Mouse (Mus musculus): ENCODE measurements around the gene Camta1. TPM values are rescaled to one million over a fixed set of nuclear protein-coding genes. Genes with fewer than 3 reads are reported as not detected.

The Camta1 gene
- polyA plus RNA-seq, 1 experiment from 2014 or later = 81.8 TPM

DNA sequence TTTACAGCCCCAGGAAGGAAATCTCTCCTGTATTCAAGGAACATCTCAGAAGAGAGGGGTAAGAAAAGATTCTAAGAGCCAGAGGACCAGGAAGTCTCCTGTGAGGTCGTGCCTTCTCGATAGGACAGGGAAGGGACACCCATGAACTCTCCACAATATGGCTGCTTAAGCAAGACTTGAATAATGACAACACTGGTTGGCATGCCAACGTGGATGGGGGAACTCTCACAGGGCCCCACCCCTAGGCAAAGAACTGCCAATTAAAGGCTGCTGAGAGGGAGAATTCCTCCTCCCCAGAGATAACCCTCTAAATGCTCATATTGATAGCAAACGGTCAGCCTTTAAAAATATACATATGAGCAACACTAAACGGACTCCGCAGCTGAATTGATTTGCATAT is 39.1 kb upstream of the Camta1 start:
- H3K27me3 ChIP-seq (ENCODE audit: control insufficient read depth, insufficient read depth, low read length) = no peaks in the 10 kb centered on the region
- H3K4me3 ChIP-seq (replicated peaks; ENCODE audit: low read length) = no peak overlapping the region
- H3K4me1 ChIP-seq (ENCODE audit: control insufficient read depth, insufficient read depth, low read length) = peaks cover 5% of the 10 kb centered on the region
- WGBS = 72% methylated on average over 6 of the region's 6 CpGs
- no peak for ATAC-seq (ENCODE audit: insufficient read depth, low FRiP score)
- no peak overlapping the region for H3K4me2 ChIP-seq (ENCODE audit: low read depth, low read length)
- no peak overlapping the region for H3K9ac ChIP-seq (ENCODE audit: low read length)
- peaks cover 4% of the 10 kb centered on the region; the same call in 1 of the 2 replicates for H3K9me3 ChIP-seq (replicated peaks; ENCODE audit: control insufficient read depth, low read length)
- H3K27ac ChIP-seq (ENCODE audit: low read length) = no peak overlapping the region
- H3K36me3 ChIP-seq (ENCODE audit: control insufficient read depth, insufficient read depth, low read length) = no peaks in the 10 kb centered on the region

GRCm38 (mm10) chr4:151899707-151900384 is 38.2 kb upstream of the Camta1 start:
- H3K9me3 ChIP-seq (replicated peaks; ENCODE audit: control insufficient read depth, low read length) = peaks cover 4% of the 10 kb centered on the region; the same call in 1 of the 2 replicates
- H3K4me1 ChIP-seq (ENCODE audit: control insufficient read depth, insufficient read depth, low read length) = peaks cover 5% of the 10 kb centered on the region
- no peak overlapping the region for H3K9ac ChIP-seq (ENCODE audit: low read length)
- H3K27me3 ChIP-seq (ENCODE audit: control insufficient read depth, insufficient read depth, low read length) = no peaks in the 10 kb centered on the region
- no peaks in the 10 kb centered on the region for H3K36me3 ChIP-seq (ENCODE audit: control insufficient read depth, insufficient read depth, low read length)
- no peak overlapping the region for H3K4me2 ChIP-seq (ENCODE audit: low read depth, low read length)
- 70% methylated on average over 11 of the region's 11 CpGs for WGBS
- ATAC-seq (ENCODE audit: insufficient read depth, low FRiP score) = no peak
- H3K4me3 ChIP-seq (replicated peaks; ENCODE audit: low read length) = no peak overlapping the region
- no peak overlapping the region for H3K27ac ChIP-seq (ENCODE audit: low read length)

- H3K4me1 ChIP-seq (ENCODE audit: control insufficient read depth, insufficient read depth, low read length) = peaks cover 5% of the 10 kb centered on the region
- H3K4me2 ChIP-seq (ENCODE audit: low read depth, low read length) = no peak overlapping the region
- H3K27me3 ChIP-seq (ENCODE audit: control insufficient read depth, insufficient read depth, low read length) = no peaks in the 10 kb centered on the region
- H3K9ac ChIP-seq (ENCODE audit: low read length) = no peak overlapping the region
- 58% methylated on average over 13 of the region's 13 CpGs for WGBS
- no peak overlapping the region for H3K4me3 ChIP-seq (replicated peaks; ENCODE audit: low read length)
- no peak overlapping the region for H3K27ac ChIP-seq (ENCODE audit: low read length)
- ATAC-seq (ENCODE audit: insufficient read depth, low FRiP score) = no peak
- H3K36me3 ChIP-seq (ENCODE audit: control insufficient read depth, insufficient read depth, low read length) = no peaks in the 10 kb centered on the region
- peaks cover 4% of the 10 kb centered on the region; the same call in 1 of the 2 replicates for H3K9me3 ChIP-seq (replicated peaks; ENCODE audit: control insufficient read depth, low read length)
Measured at GRCm38 (mm10) chr4:151898600-151899245, 37.0 kb upstream of the Camta1 start.

- Histone ChIP-seq H3K27me3 (ENCODE audit: control insufficient read depth, insufficient read depth, low read length) (no peaks in the 10 kb centered on the region), H3K27ac (ENCODE audit: low read length) (no peak overlapping the region), H3K4me2 (ENCODE audit: low read depth, low read length) (no peak overlapping the region), H3K36me3 (ENCODE audit: control insufficient read depth, insufficient read depth, low read length) (no peaks in the 10 kb centered on the region), H3K4me3 (replicated peaks; ENCODE audit: low read length) (no peak overlapping the region), H3K9me3 (replicated peaks; ENCODE audit: control insufficient read depth, low read length) (peaks cover 4% of the 10 kb centered on the region; the same call in 1 of the 2 replicates), H3K4me1 (ENCODE audit: control insufficient read depth, insufficient read depth, low read length) (no peaks in the 10 kb centered on the region), H3K9ac (ENCODE audit: low read length) (no peak overlapping the region)
- WGBS = 74% methylated on average over 9 of the region's 9 CpGs
- ATAC-seq (ENCODE audit: insufficient read depth, low FRiP score) = no peak
Measured at GRCm38 (mm10) chr4:151897069-151897617, 35.5 kb upstream of the Camta1 start.

- WGBS = 89% methylated on average over 7 of the region's 7 CpGs
Measured at GRCm38 (mm10) chr4:151895624-151896023, 33.9 kb upstream of the Camta1 start.

GRCm38 (mm10) chr4:151894926-151895325 is 33.2 kb upstream of the Camta1 start:
- H3K4me2 ChIP-seq (ENCODE audit: low read depth, low read length) = no peak overlapping the region
- no peaks in the 10 kb centered on the region for H3K4me1 ChIP-seq (ENCODE audit: control insufficient read depth, insufficient read depth, low read length)
- H3K9ac ChIP-seq (ENCODE audit: low read length) = no peak overlapping the region
- peaks cover 3% of the 10 kb centered on the region; the same call in 1 of the 2 replicates for H3K9me3 ChIP-seq (replicated peaks; ENCODE audit: control insufficient read depth, low read length)
- H3K4me3 ChIP-seq (replicated peaks; ENCODE audit: low read length) = no peak overlapping the region
- WGBS = 88% methylated on average over 12 of the region's 12 CpGs
- ATAC-seq (ENCODE audit: insufficient read depth, low FRiP score) = no peak
- no peaks in the 10 kb centered on the region for H3K27me3 ChIP-seq (ENCODE audit: control insufficient read depth, insufficient read depth, low read length)
- no peak overlapping the region for H3K27ac ChIP-seq (ENCODE audit: low read length)
- no peaks in the 10 kb centered on the region for H3K36me3 ChIP-seq (ENCODE audit: control insufficient read depth, insufficient read depth, low read length)

More at GRCm38 (mm10) chr4:151895624-151896023, 33.9 kb upstream of the Camta1 start:
- no peak overlapping the region for H3K4me2 ChIP-seq (ENCODE audit: low read depth, low read length)
- ATAC-seq (ENCODE audit: insufficient read depth, low FRiP score) = no peak
- H3K9ac ChIP-seq (ENCODE audit: low read length) = no peak overlapping the region
- no peak overlapping the region for H3K27ac ChIP-seq (ENCODE audit: low read length)
- no peaks in the 10 kb centered on the region for H3K36me3 ChIP-seq (ENCODE audit: control insufficient read depth, insufficient read depth, low read length)
- H3K4me1 ChIP-seq (ENCODE audit: control insufficient read depth, insufficient read depth, low read length) = no peaks in the 10 kb centered on the region
- no peaks in the 10 kb centered on the region for H3K27me3 ChIP-seq (ENCODE audit: control insufficient read depth, insufficient read depth, low read length)
- H3K4me3 ChIP-seq (replicated peaks; ENCODE audit: low read length) = no peak overlapping the region
- peaks cover 4% of the 10 kb centered on the region; the same call in 1 of the 2 replicates for H3K9me3 ChIP-seq (replicated peaks; ENCODE audit: control insufficient read depth, low read length)

DNA sequence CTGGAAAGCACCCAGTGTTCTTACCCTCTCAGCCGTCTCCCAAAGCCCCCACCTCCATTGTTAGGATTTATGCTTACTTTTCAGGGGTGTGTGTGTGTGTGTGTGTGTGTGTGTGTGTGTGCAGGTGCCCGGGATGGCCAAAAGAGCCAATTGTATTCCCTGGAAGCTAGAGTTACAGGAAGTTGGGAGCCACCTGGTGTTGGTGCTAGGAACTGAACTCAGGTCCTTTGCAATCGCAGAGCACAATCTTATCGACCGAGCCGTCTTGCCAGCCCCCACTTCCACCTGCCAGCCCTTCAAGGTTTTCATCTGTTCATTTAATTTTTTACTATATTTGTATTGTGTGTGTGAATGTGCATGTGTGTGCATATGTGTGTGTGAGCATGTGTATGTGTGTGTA is 31.6 kb upstream of the Camta1 start:
- H3K4me3 ChIP-seq (replicated peaks; ENCODE audit: low read length) = no peak overlapping the region
- no peak overlapping the region for H3K27ac ChIP-seq (ENCODE audit: low read length)
- H3K4me1 ChIP-seq (ENCODE audit: control insufficient read depth, insufficient read depth, low read length) = no peaks in the 10 kb centered on the region
- no peak overlapping the region for H3K4me2 ChIP-seq (ENCODE audit: low read depth, low read length)
- WGBS = 63% methylated on average over 6 of the region's 6 CpGs
- H3K9ac ChIP-seq (ENCODE audit: low read length) = no peak overlapping the region
- no peaks in the 10 kb centered on the region for H3K36me3 ChIP-seq (ENCODE audit: control insufficient read depth, insufficient read depth, low read length)
- H3K27me3 ChIP-seq (ENCODE audit: control insufficient read depth, insufficient read depth, low read length) = no peaks in the 10 kb centered on the region
- no peak for ATAC-seq (ENCODE audit: insufficient read depth, low FRiP score)
- H3K9me3 ChIP-seq (replicated peaks; ENCODE audit: control insufficient read depth, low read length) = no peaks in the 10 kb centered on the region; the same call in 1 of the 2 replicates

DNA sequence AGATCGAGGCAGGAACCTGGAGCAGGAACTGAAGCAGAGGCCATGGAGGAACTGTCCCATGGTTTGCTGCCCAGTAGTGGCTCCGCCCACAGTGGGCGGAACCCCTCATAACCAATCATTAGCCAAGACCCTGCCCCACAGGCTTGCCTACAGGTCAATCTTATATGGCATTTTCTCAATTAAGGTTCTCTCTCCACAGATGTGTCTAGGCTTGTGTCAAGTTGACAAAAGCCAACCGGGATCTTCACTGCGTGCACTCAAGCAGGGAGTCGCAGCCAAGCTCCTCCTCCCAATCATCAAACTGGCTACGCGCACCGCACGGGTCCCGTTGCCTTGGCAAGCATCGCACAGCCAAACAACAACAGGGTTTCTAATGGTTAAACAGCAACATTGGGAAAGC is 19.9 kb upstream of the Camta1 start:
- no peak for ATAC-seq (ENCODE audit: insufficient read depth, low FRiP score)
- 89% methylated on average over 12 of the region's 12 CpGs for WGBS
- H3K4me3 ChIP-seq (replicated peaks; ENCODE audit: low read length) = no peak overlapping the region
- no peak overlapping the region for H3K27ac ChIP-seq (ENCODE audit: low read length)
- H3K9me3 ChIP-seq (replicated peaks; ENCODE audit: control insufficient read depth, low read length) = peaks cover 9% of the 10 kb centered on the region; the same call in 1 of the 2 replicates
- H3K27me3 ChIP-seq (ENCODE audit: control insufficient read depth, insufficient read depth, low read length) = no peaks in the 10 kb centered on the region; the same call in 1 of the 2 replicates
- no peak overlapping the region for H3K4me2 ChIP-seq (ENCODE audit: low read depth, low read length)
- no peaks in the 10 kb centered on the region for H3K36me3 ChIP-seq (ENCODE audit: control insufficient read depth, insufficient read depth, low read length)
- no peak overlapping the region for H3K9ac ChIP-seq (ENCODE audit: low read length)
- no peaks in the 10 kb centered on the region for H3K4me1 ChIP-seq (ENCODE audit: control insufficient read depth, insufficient read depth, low read length)

DNA sequence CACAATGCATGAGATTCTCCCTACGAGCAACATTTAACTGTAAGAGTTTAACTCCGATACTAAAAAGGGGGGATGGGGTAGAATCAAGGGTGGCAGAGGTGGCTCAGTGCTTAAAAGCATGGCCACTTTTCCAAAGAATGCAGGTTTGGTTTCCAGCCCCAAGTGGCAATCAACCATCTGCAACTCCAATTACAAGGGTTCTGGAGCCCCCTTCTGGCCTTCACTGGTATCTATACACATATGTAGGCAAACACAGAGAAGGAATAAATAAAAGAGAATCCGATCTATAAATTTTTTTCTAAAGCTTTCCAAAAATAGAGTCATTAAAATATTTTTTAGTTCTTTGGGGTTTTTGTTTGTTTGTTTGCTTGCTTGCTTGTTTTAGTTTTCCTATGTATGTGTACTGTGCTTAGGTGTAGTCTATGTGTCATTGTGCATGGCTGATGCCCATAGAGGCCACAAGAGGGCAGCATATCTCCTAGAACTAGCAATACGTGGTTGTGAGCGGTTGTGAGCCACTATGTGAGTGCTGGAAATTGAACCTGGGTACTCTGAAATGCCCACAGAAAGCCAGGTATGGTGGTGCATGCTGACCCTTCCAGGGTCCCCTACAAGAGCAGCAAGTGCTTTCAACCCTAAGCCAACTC is 18.5 kb upstream of the Camta1 start:
- peaks cover 4% of the 10 kb centered on the region; the same call in 1 of the 2 replicates for H3K27me3 ChIP-seq (ENCODE audit: control insufficient read depth, insufficient read depth, low read length)
- H3K9ac ChIP-seq (ENCODE audit: low read length) = no peak overlapping the region
- H3K27ac ChIP-seq (ENCODE audit: low read length) = no peak overlapping the region
- H3K9me3 ChIP-seq (replicated peaks; ENCODE audit: control insufficient read depth, low read length) = peaks cover 9% of the 10 kb centered on the region; the same call in 1 of the 2 replicates
- no peak for ATAC-seq (ENCODE audit: insufficient read depth, low FRiP score)
- no peak overlapping the region for H3K4me3 ChIP-seq (replicated peaks; ENCODE audit: low read length)
- WGBS = 74% methylated on average over 5 of the region's 5 CpGs
- no peak overlapping the region for H3K4me2 ChIP-seq (ENCODE audit: low read depth, low read length)
- no peaks in the 10 kb centered on the region for H3K4me1 ChIP-seq (ENCODE audit: control insufficient read depth, insufficient read depth, low read length)
- H3K36me3 ChIP-seq (ENCODE audit: control insufficient read depth, insufficient read depth, low read length) = no peaks in the 10 kb centered on the region
